Mouse (Mus musculus): ENCODE data around the gene Dus2.
"Not testable (repeated sequence)": the region's sequence is repeated elsewhere in the genome, so short reads cannot be mapped to it uniquely, and the experiment has no call there.

Dus2 gene

DNA sequence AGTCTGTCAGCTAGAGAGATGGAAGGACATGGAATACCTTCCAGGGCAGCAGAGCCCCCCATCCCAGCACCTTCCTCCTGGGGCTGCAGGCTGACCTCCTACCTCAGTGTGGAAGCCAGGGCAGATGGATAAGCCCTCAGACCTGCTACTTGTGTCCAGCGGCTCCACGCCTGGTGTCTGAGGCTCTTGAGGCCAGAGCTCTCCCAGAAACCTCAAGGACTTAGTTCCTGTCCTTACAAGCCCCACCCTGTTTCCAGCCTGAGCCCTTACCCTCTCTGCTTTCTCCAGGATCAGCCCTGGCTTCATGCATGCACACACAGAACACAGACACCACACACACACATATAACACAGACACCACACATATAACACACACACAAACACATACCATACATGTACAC lies 409 bp downstream of the Dus2 start:
- no peak for DNase-seq (ENCODE audit: low spot score in 2 of 2)

DNA sequence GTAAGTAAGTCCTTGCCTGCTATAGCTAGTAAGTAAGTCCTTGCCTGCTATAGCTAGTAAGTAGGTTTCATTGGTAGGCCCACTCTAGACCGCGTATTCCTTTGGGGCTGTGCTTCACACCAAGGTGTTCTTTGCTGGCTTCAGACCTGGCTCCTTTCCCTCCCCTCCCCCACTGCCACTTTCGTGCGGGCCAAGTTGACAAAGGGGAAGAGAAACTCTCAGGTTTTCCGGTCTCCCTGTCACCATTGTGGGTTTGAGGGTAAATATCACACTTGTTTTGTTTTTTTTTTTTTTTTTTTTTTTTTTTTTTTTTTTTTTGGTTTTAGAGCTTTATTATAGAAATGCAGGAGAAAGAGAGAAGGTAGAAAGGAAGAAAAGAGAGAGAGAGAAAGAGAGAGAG lies 1.4 kb downstream of the Dus2 start:
- DNase-seq (ENCODE audit: low spot score in 2 of 2): no peak

DNA sequence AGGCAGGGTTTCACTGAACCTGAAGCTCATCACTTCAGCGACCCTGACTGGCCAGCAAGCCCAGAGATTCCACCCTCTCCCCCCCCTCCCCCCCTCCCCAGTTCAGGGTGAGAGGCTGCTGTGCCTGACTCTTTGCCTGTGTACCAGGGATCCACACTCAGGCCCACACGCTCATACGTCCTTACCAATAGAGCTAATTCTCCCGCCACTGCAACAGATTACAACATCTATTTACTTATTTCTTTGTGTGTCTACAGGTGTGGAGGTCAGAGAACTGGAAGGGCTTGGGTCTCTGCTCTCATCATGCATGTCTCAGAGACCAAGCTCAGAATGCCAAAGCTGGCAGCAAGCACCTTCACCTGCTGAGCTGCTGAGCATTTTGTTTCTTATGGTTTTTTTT lies 2.1 kb downstream of the Dus2 start:
- no peak for DNase-seq (ENCODE audit: low spot score in 2 of 2)

DNA sequence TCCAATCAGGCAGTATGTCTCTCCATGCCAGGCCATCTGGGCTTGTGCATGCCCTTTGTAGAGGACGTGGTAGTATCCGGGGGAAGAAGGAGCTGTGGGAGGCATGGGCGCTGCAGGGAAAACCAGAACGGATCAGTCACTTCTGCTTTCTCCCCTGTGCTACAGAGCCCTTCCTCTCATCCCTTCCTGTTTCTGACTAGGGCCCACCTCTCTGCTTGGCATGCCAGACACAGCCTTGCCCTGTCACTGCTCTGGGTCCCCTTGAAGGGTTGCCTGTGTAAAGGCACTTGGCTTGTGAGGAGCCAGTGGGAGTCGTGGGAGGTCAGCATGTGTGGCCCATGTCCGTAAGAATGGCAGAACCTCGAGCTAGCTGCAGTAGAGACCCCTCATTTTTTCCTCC lies 5.2 kb downstream of the Dus2 start:
- DNase-seq (ENCODE audit: low spot score in 2 of 2): no peak

DNA sequence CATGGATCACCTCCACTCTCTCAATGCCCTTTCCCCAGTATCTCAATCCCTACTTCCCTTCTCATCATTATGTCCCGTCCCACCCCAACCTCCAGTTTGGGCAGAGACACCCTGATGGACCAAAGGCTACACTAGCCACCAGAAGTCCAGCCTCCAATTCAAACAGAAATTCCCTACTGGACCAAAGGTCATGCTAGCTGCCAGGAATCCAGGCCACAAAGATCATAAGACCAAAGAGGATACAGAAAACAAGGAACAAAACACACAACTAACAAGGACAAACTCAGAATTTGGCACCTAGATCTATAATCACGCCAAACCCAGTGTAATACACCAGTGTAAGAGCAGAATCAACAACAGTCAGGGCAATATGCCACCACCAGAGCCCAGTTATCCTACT lies 7.8 kb downstream of the Dus2 start:
- no peak for DNase-seq (ENCODE audit: low spot score in 2 of 2)

DNA sequence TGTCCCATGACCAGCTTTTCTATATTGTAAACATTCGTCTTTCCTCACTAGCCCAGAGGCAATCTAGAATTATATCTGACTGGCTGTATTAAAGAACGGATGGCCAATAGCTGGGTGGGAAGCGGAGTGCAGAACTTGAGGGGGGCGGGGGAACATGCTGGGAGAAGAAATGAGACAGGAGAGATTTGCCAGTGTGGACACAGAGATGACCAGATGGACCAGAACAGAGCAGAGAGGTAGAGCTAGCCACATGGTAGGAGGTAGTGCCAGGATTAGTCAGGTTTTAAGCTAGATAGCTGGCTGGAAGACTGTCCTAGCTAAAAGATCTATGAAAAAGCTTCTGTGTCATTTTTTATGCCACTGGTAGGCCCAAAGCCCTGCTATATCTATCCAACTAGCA lies 10.8 kb downstream of the Dus2 start:
- DNase-seq (ENCODE audit: low spot score in 2 of 2): no peak

DNA sequence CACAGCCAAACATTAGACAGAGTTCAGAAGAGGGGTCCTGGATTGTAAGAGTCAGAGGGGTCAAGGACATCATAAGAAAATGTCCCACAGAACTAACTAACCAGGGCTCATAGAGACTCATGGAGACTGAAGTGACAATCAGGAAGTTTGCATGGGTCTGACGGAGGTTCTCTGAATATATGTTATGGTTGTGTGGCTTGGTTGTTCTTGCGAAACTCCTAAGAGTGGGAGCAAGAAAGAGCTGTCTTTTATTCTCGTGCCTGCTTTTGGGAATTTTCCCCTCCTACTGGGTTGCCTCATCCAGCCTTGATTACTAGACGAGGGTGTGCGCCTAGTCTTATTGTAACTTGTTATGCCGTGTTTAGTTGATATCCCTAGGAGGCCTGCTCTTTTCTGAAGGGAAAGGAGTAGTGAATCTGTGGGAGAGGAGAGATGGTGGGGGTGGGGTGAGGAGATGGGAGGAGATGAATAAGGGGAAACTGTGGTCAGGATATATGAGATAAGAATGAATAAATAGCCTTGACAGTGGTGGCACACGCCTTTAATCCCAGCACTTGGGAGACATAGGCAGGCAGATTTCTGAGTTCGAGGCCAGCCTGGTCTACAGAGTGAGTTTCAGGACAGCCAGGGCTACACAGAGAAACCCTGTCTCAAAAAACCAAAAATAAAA lies 13.5 kb downstream of the Dus2 start:
- no peak for DNase-seq (ENCODE audit: low spot score in 2 of 2)

DNA sequence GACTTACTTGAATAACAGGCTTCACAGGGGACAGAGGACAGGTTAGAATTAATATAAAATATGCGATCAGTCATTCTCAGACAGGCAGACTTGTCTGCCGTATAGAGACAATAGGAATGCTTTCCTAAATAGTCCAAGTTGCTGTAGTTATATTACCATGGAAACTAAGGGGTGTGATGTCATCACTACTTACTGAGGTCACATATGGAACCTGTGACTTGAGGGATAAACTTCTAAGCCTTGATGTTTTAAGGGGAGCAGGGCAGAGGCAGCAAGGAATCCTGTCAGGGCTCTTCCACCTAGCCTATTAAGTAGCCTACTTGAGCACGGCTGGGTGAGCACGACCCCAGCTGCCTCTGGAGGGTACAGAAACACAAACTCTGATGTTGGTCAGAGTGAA lies 14.7 kb downstream of the Dus2 start, which contains the start of gene Dpep2nb:
Gene Dpep2nb, minus strand, starts transcription at position 101 of the 400 bp plus-strand sequence.
- DNase-seq (ENCODE audit: low spot score in 2 of 2): no peak

DNA sequence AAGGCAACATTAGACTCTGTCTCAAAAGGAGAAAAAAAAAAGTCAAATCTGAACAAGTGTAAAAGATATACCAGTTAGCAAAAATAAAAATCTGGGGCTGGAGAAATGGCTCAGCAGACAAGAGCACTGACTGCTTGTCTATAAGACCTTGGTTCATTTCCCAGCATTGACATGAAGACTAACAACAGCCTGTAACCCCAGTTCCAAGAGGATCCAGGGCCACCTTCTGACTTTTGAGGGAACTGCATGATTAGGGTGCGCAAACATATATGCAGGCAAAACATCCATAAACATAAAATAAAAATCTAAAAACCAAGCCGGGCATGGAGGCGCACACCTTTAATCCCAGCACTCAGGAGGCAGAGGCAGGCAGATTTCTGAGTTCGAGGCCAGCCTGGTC lies 15.3 kb downstream of the Dus2 start:
- DNase-seq (ENCODE audit: low spot score in 2 of 2): no peak

DNA sequence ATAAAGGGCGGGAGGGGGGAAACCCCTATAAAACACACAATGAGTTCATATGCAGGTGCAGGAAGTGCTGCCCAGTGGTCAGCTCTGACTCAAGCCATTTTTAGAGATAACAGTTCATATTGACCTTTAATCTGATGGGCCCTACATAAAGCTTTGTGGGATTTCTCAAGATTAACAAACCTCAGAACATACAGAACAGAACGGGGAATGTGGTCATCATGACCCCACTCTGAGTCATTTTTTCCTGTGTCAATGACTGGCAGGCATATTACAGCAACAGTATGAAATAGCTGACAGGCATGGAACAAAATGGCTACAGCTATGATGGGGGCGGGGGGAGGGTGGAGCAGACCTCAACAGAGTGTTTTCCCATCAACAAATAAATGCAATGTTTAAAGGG lies 16.0 kb downstream of the Dus2 start:
- no peak for DNase-seq (ENCODE audit: low spot score in 2 of 2)

DNA sequence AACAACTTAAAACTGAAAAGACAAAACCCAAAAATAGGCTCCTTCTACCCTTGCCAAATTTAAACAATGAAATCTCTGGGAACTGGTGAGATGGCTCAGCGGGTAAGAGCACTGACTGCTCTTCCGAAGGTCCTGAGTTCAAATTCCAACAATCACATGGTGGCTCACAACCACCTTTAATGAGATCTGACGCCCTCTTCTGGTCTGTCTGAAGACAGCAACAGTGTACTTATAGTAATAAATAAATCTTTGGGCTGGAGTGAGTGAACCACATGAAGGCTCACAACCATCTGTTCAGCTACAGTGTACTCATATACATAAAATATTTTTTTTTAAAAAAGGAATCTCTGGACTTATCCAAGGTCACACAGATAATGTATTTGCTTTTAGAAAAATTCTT lies 16.8 kb downstream of the Dus2 start:
- DNase-seq (ENCODE audit: low spot score in 2 of 2): not testable (repeated sequence)

DNA sequence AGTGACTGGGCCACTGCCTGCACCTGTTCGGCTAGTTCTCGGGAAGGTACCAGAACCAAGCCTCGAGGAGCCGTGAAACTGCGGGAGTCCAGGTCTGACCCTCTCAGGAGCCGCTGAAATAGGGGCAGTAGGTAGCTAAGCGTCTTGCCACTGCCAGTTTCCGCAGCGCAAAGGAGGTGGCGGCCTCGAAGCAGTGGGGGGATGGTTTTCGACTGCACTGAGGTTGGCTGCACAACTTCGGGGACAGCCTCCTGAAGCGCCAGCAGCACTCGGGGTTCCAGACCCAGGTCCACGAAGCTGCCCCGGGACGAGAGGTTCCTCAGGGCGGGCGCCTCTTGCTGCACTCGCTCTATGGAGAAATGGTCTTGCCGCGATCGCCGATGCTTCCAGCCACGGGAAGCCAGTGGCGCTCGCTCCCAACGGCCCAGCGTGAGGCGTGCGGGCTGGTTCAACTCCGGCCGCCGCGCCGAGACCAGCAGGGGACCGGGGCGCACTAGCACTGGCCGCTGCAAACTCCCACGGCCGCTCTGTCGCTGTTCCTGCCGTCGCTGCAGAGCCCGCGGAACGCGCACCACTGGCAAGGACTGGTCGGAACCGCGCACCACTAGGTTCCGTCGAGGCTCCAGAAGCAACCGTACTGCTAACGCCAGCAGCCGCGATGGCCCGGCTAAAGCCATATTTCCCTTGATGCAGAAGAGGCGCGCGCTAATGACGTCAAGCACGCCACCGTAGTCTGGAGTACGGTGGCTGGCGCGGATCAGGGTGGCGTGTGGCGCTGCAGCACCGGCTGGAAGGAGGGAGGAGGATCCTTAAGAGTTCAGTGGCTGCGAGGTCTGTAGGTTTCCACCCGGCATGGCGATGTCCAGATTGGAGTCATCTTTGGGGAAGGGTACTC lies 19.9 kb downstream of the Dus2 start:
- DNase-seq (ENCODE audit: low spot score in 2 of 2): peak; percentile 91 to 94

DNA sequence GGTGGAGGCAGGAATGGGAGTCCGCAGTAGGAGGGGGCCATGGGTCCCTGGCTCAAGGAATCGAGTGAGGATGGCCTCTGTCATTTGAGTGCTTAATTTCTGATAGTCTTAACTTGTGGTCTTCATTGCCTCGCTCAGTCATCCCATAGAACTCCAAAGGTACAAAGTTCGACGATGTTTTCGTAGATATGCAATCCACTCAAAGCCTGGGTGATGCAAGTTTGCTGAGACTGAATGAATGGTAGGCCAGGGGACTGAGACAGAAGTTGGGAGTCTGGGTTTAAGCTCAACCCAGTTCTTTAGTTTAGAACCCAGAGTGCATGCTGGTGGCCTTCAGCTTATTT lies 20.5 kb downstream of the Dus2 start, which contains the start of gene Ddx28:
Gene Ddx28, minus strand, starts transcription at position 240 of the 344 bp plus-strand sequence.
- DNase-seq (ENCODE audit: low spot score in 2 of 2): no peak

DNA sequence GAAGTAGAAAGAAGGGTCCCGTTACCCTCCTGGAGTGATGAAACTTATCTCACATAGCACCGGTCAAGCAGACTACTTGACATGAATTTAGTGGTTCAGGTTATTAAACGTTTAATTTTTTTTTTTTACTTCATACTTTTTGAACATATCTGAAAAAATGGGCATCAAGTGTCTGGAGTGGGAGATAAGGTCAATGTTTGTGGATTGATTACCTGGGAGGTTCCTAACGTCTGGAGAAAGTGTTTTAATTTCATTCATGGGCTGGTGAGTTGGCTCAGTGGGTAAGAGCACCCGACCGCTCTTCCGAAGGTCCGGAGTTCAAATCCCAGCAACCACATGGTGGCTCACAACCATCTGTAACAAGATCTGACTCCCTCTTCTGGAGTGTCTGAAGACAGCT lies 21.1 kb downstream of the Dus2 start:
- not testable (repeated sequence) for DNase-seq (ENCODE audit: low spot score in 2 of 2)

DNA sequence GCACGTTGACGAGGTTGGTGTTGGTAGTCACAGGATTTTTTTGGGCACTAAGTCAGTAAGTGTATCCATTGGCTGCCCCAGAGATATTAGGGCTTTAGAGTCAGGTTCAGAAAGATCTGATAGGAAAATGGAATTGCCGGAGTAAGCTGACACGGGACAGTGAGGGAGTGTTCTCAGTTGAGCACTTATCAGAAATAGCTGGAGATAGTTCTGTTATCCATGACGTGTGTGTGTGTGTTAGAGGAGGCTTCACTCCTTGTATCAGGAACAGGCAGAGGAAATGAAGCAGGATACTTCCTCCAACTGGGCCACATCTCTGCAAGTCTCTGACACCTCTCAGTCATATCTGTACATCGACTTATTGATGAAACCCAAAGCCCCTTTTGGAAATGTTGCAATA lies 25.1 kb downstream of the Dus2 start:
- DNase-seq (ENCODE audit: low spot score in 2 of 2): no peak

DNA sequence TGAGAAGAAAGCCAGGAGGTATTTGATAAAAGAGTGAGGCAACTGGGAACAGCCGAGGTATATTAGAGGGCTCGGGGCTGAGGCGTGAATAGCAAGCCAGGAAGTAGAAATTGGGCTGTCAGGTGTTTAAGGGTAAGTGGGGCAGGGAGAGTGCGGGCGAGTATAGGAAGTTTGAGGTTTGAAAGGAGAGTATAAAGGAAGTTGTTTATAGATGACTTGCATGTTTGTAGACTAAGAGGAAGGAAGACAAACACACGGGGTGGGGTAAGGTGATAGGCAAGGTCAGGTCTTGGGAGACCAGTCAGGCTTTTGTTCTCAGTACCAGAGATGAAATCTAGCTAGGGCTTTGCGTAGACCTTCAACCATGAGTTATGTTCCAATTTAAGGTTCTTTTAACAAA lies 26.0 kb downstream of the Dus2 start:
- no peak for DNase-seq (ENCODE audit: low spot score in 2 of 2)

DNA sequence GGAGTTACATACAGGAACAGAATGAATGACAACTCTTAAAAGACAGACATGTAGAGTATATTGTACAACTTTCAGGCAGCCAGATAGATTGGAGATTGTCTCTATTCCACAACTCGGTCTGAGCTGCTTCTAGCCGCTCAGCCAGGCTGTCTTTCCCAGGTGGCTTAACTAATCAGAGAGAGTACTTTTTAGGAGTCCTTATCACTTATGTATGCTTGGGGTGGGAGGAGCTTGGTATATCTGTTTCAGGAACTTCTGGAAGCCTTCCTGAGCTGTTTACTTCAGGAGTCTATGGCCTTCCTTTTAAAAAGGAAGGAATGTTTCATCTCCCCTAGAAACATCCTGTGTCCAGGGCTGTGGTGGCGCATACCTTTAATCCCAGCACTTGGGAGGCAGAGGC lies 26.9 kb downstream of the Dus2 start:
- no peak for DNase-seq (ENCODE audit: low spot score in 2 of 2)

DNA sequence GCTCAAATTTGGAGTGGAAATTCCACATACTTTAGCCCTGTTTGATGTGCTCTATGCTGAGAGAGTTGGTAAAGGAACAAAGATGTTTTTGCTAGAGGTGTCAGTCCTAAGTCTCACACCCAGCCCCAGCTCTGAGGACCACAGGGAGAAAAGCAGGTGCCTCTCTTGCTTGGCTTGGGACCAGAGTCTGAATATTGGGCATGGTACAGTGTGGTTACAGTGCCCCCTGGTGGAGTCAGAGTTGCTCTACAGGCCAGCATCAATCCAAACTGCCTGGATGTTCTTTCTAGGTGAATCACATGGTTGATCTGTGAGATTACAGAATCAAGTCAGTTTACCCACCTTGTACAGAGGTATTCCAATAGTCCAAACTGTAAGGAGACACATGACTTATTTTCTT lies 31.3 kb downstream of the Dus2 start:
- peak; percentile 63 to 77 for DNase-seq (ENCODE audit: low spot score in 2 of 2)

DNA sequence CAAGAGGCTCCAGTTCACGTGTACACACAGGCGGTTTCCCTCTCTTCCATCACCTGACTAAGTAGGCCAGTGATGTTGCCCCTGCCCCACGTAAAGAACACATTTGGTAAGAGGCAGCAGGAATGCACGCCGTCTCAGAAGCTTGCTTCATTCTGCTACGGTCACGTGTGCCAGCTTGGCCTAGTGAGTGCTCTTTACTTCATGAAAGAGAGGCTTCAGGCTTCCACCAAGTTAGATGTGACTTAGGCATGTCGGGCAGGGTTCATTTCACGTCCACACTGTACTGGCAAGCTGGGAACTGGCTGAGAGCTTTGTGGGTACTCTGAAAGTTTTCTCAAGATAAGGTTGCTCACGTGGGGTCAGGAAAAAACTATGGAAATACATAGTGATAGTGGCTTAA lies 47.6 kb downstream of the Dus2 start:
- no peak for DNase-seq (ENCODE audit: low spot score in 2 of 2)

DNA sequence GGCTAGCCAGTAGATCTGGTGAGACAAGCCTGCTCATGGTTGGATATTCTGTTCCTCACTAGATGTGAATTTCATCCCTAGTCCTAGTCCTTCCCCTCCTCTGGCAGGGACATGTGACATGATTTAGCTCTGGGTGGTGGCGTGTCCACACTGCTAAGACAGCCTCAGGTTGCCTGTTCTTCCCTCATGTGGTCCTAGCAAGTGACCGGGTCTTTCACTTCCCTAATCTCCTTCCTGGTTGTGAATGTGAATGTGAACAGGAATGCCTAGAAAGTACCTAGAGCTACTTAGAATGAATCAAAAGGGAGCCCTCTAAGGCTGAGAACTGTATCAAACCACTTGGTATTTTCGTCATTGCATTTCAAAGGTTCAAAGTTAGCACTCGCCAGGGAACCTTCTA lies 48.5 kb downstream of the Dus2 start:
- no peak for DNase-seq (ENCODE audit: low spot score in 2 of 2)

DNA sequence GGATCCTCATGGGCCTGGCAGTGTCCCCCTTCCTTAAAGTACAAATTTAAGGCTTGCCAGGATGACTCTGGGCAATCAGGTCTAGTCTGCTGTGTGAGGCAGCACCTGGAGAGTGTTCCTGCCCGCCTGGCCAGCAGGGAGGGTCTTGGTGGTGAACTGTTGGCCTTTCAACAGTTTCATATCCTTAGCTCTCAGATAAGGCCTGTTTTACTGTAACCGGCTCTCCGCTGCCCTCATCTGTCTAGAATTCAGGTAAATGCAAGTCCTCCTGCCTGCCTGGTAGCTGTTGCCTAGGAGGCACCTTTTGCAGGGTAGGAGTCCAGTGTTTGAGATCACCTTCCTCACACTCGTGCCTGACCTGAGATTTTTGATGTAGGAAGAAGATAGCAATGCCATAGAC lies 49.1 kb downstream of the Dus2 start:
- DNase-seq (ENCODE audit: low spot score in 2 of 2): no peak

DNA sequence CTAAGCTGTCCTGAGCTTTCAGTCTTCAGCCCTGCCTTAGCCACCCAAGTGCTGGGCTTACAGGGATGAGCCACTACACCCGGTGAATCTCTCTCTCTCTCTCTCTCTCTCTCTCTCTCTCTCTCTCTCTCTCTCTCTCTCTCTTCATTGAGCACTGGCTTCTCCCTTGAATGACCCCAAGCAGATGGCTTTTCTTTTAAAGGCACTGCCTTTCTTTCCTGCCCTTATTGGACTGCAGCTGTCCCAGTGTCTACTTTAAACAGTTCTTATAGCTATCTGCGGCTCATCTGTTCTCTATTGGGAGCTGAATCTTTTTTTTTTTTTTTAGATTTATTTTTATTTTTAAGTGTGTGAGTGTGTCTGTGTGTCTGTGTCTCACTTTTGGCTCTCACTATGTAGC lies 51.9 kb downstream of the Dus2 start:
- DNase-seq (ENCODE audit: low spot score in 2 of 2): no peak

DNA sequence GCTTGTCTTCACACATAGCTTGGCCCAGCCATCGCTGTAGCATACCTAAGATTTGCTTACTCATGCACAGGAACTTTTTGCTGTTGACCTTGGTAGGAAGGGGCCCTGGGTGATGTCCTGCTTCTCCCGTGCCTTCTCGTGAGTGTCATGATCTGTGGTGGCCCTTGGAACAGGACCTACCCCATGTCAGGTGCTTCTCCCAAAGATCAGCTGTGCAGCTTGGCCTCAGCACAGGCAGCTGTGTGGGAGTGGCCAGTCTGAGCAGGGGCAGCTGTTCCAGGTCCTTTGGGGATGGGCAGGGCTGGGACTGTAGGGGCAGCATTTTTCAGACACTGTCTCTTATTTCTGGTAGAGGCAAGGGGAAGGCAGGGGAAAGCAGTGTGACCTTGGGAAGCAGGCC lies 53.0 kb downstream of the Dus2 start:
- DNase-seq (ENCODE audit: low spot score in 2 of 2): no peak

All from frontal cortex, postnatal 25 days (tissue).